Mouse (Mus musculus) intestine, postnatal 0 days (tissue): Measurements from ENCODE around the gene Spats2l. TPM values are rescaled to one million over a fixed set of nuclear protein-coding genes. Genes with fewer than 3 reads are reported as not detected.

ENCODE experiments used
- ATAC-seq: fragments of 200-750 bp; cut with Nextera tagmentation; 2 replicates; pipeline ENCODE4 v1.8.0; 2017; ENCODE audit warnings: mild to moderate bottlenecking, moderate TSS enrichment, moderate library complexity
- H3K27ac ChIP-seq: fragments of 300-500 bp; sonication (generic); 2 replicates; pipeline ENCODE4 v1.5.1; 2014; ENCODE audit warnings: mild to moderate bottlenecking, low read depth, low read length, moderate library complexity
- H3K27me3 ChIP-seq: fragments of 300-500 bp; sonication (generic); replicated peaks from 2 replicates; pipeline ENCODE4 v1.6.1; 2014; ENCODE audit warnings: low read length, mixed read lengths; ENCODE audit not compliant: control insufficient read depth, insufficient read depth
- H3K36me3 ChIP-seq: fragments of 300-500 bp; sonication (generic); 2 replicates; pipeline ENCODE4 v1.6.1; 2014; ENCODE audit warnings: mild to moderate bottlenecking, moderate library complexity; ENCODE audit not compliant: control insufficient read depth, insufficient read depth
- H3K4me1 ChIP-seq: fragments of 300-500 bp; sonication (generic); replicated peaks from 2 replicates; pipeline ENCODE4 v1.6.1; 2014; ENCODE audit warnings: antibody characterized with exemption, low read length, mixed read lengths; ENCODE audit not compliant: control insufficient read depth, insufficient read depth
- H3K4me2 ChIP-seq: fragments of 300-500 bp; sonication (generic); replicated peaks from 2 replicates; pipeline ENCODE4 v1.6.1; 2014; ENCODE audit warnings: low read depth, mild to moderate bottlenecking, moderate library complexity
- H3K4me3 ChIP-seq: fragments of 300-500 bp; sonication (generic); 2 replicates; pipeline ENCODE4 v1.5.1; 2014; ENCODE audit warnings: low read depth, low read length
- H3K9ac ChIP-seq: fragments of 300-500 bp; sonication (generic); 2 replicates; pipeline ENCODE4 v1.6.1; 2014; ENCODE audit warnings: mild to moderate bottlenecking, low read depth, low read length
- H3K9me3 ChIP-seq: fragments of 300-500 bp; sonication (generic); 2 replicates; pipeline ENCODE4 v1.6.1; 2016; ENCODE audit warnings: mixed run types; ENCODE audit not compliant: control insufficient read depth
- CTCF ChIP-seq: sonication (generic); IDR thresholded peaks from 2 replicates; pipeline ENCODE4 v1.5.1; 2016; ENCODE audit warnings: low read depth, mild to moderate bottlenecking, control low read depth, antibody characterized with exemption, moderate library complexity
- WGBS: fragments of 180-500 bp; shearing (Covaris S2); extraction: QIAGEN DNeasy Blood & Tissue Kit; methylation state at CpG from one replicate; pipeline ENCODE4 v1.1.7; 2014; 5-methylcytosine and 5-hydroxymethylcytosine counted together
- polyA plus RNA-seq: library from polyadenylated mRNA; unstranded; fragments of >200 nt; fragmentation: Nextera tagmentation; extraction: Ambion mirVana; gene quantifications from 2 replicates; pipeline ENCODE4 v1.2.1, GENCODE M21; 2015

Gene Spats2l
- polyA plus RNA-seq, 1 experiment from 2014 or later: 42.5 TPM

DNA sequence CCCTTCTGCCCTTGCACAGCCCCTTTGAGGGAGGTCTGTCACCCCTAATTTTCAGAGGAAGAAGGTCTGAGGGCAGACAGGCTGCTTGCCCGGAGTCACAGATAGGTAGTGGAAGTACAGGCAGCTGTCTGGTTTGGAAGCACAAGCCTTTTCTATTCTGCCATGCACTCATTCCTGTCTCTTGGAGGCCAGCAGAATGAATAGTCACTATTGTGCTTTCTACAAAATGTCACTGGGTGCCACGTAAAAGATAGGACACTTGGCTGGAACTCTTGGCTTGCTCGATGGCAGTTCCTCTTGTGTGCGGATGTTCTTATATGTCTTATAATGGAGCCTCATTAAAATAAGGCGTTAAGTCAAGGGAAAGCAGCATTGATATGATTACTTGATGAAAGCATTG lies 15.9 kb downstream of the Spats2l start:
- H3K4me3 ChIP-seq: no peak overlapping the region
- no peaks in the 10 kb centered on the region for H3K9me3 ChIP-seq
- no peak overlapping the region for H3K9ac ChIP-seq
- no peaks in the 10 kb centered on the region for H3K36me3 ChIP-seq
- no peak overlapping the region for H3K27ac ChIP-seq
- H3K4me2 ChIP-seq: no peak overlapping the region
- no peaks in the 10 kb centered on the region for H3K27me3 ChIP-seq
- H3K4me1 ChIP-seq: no peaks in the 10 kb centered on the region
- TF ChIP-seq CTCF: no peak
- WGBS: 94% methylated on average over 5 of the region's 5 CpGs
- no peak for ATAC-seq

DNA sequence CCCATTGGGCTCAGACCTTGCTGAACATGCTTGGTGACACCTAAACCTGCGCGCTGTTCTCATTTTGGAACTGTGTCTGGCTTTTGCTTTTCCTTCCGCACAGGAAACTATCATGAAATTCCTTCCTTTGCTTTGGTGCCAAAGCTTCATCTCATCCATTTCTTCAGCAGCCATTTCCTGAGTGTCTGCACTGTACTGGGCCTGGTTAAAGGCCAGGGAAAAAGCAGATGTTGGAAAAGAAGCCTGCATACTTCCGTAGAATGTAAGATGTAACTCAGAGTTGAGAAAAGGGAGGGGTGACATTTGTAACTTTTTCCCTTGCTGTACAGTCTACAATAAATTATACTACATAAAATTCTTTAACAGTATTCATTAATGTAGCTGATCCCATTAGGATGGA lies 18.2 kb downstream of the Spats2l start:
- no peak overlapping the region for H3K27ac ChIP-seq

DNA sequence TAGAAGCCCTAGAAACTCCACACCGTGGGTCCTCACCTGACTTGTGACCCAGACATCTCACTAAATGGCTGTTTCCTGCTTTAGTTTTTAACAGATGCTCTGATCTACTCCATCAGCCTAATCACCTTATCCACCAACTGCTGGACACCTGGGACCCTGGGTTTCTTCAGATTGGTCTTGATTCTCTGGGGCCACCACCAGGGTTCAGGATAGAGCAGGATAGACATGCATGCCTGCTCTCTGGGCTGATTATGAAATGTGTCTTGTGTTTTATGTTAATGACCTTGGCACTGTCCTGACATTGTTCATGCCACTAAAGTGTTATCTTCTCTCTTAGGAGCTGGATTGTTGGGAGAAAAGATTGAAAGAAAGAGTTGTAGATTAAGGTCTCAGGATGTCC lies 21.9 kb downstream of the Spats2l start:
- no peak for ATAC-seq
- H3K9me3 ChIP-seq: no peaks in the 10 kb centered on the region
- 0 out of 2 replicates have a peak, but pooled peaks cover 3% of the 10 kb centered on the region for H3K4me1 ChIP-seq
- no peak overlapping the region for H3K27ac ChIP-seq
- no peaks in the 10 kb centered on the region for H3K36me3 ChIP-seq
- no peak overlapping the region for H3K4me2 ChIP-seq
- 77% methylated on average over 1 of the region's 1 CpGs for WGBS
- peak; percentile 52 for TF ChIP-seq CTCF
- H3K4me3 ChIP-seq: no peak overlapping the region
- no peaks in the 10 kb centered on the region for H3K27me3 ChIP-seq
- no peak overlapping the region for H3K9ac ChIP-seq

More for the DNA sequence above, 18.2 kb downstream of the Spats2l start:
- Histone ChIP-seq H3K27me3 (no peaks in the 10 kb centered on the region), H3K4me3 (no peak overlapping the region), H3K4me2 (no peak overlapping the region), H3K4me1 (no peaks in the 10 kb centered on the region), H3K9me3 (no peaks in the 10 kb centered on the region), H3K9ac (no peak overlapping the region), H3K36me3 (no peaks in the 10 kb centered on the region)
- WGBS: 69% methylated on average over 4 of the region's 4 CpGs
- ATAC-seq: no peak
- TF ChIP-seq CTCF: no peak

DNA sequence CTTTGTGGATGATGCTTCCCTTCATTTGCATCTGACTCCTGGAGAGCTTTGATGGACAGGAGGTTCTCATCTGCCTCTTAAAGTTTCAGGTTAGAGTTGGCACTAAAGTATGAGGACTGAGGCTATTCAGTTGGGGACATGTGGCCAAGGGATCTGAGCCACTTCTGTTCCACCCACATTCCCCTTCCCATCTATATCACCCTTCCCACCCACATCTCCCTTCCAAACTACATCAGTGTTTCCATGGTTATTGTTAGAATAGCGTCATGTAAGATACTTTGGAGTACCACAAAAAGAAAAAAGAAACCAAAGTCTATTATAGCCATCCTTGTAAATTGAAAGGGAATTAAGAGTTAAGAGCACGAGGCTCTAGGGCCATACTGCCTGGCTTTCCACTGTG lies 25.4 kb downstream of the Spats2l start:
- 90% methylated on average over 2 of the region's 2 CpGs for WGBS
- Histone ChIP-seq H3K4me2 (no peak overlapping the region), H3K27me3 (no peaks in the 10 kb centered on the region)

DNA sequence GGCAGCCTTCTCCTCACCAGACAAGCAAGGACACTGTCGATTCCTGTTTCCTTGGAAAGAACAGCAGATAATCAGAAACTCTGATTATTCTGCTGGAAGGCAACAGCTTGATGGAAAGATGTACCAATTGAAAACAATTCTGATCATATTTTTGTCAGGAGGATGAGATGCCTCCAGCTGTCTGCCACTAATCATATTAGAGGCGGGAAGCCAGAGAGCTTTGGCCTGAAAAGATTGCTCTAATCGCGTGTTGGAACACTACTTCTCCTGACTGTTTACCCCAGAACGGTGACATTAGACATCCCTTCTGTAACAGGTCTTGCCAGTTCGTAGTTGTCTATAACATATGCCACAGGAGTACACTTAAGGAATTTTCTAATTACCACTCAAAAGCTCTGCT lies 26.9 kb downstream of the Spats2l start:
- Histone ChIP-seq H3K9ac (no peak overlapping the region), H3K4me1 (0 out of 2 replicates have a peak, but pooled peaks cover 3% of the 10 kb centered on the region), H3K9me3 (no peaks in the 10 kb centered on the region), H3K36me3 (no peaks in the 10 kb centered on the region), H3K27ac (no peak overlapping the region), H3K4me2 (no peak overlapping the region), H3K4me3 (no peak overlapping the region), H3K27me3 (no peaks in the 10 kb centered on the region)
- no peak for TF ChIP-seq CTCF
- WGBS: 70% methylated on average over 6 of the region's 6 CpGs
- ATAC-seq: no peak

More for the DNA sequence above, 25.4 kb downstream of the Spats2l start:
- Histone ChIP-seq H3K4me3 (no peak overlapping the region), H3K27ac (no peak overlapping the region), H3K9ac (no peak overlapping the region), H3K9me3 (no peaks in the 10 kb centered on the region), H3K36me3 (no peaks in the 10 kb centered on the region), H3K4me1 (0 out of 2 replicates have a peak, but pooled peaks cover 3% of the 10 kb centered on the region)
- no peak for TF ChIP-seq CTCF
- ATAC-seq: no peak

DNA sequence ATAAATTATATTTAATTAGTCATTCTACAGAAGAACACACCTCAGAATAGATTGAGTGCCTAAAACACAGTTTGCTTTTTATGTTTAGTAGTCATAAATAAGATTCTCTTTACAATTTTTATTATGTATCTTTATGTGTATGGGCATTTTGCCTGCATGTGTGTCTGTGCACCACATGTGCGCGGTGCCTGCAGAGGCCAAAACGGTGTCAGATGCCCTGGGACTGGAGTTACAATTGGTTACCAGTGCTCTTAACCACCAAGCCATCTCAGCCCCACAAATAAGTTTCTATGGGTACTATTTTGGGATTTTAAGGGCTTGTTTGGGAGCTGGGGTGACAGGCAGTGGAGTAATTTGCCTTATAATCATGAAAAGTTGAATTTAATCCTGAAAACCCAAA lies 32.2 kb downstream of the Spats2l start:
- H3K27ac ChIP-seq: no peak overlapping the region
- WGBS: 96% methylated on average over 3 of the region's 3 CpGs
- no peaks in the 10 kb centered on the region for H3K9me3 ChIP-seq
- no peaks in the 10 kb centered on the region for H3K4me1 ChIP-seq
- no peak overlapping the region for H3K4me2 ChIP-seq
- no peaks in the 10 kb centered on the region for H3K36me3 ChIP-seq
- no peak for ATAC-seq
- no peak for TF ChIP-seq CTCF
- no peaks in the 10 kb centered on the region for H3K27me3 ChIP-seq
- H3K4me3 ChIP-seq: no peak overlapping the region
- no peak overlapping the region for H3K9ac ChIP-seq

DNA sequence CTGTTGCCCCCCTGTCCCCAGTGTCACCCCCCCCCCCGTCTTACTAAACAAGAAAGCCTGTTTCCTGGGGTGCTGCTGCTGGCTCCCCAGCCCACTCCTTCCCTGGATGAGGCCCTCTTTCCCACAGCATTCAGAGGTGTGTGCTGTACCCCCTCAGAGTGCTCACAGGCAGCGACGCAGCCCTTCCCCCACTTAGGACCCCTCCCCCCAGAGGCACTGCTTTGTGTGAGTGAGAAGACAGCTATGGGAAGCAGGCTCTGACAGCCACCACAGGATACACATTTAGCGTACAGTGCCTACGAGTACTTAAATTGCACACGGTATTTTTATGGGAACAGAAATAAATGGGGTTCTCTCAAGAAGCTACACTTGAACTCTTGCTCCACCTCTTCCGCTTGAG lies 33.9 kb downstream of the Spats2l start:
- WGBS: 64% methylated on average over 7 of the region's 7 CpGs
- TF ChIP-seq CTCF: no peak
- H3K27me3 ChIP-seq: no peaks in the 10 kb centered on the region
- no peaks in the 10 kb centered on the region for H3K4me1 ChIP-seq
- no peak overlapping the region for H3K4me3 ChIP-seq
- no peaks in the 10 kb centered on the region for H3K36me3 ChIP-seq
- no peak overlapping the region for H3K4me2 ChIP-seq
- no peak overlapping the region for H3K9ac ChIP-seq
- ATAC-seq: no peak
- no peaks in the 10 kb centered on the region for H3K9me3 ChIP-seq
- H3K27ac ChIP-seq: no peak overlapping the region
